Mouse (Mus musculus): ENCODE results near the gene Mvb12a.
A peak's percentile ranks its signal among the peaks of the same experiment; 100 is the strongest.

The Mvb12a gene

GRCm38 (mm10) chr8:71542632-71543343, at the start of gene Mvb12a:
Mvb12a (plus strand) TSS chr8:71542922.
- DNase-seq (ENCODE audit: low spot score), result peak; percentile 95

GRCm38 (mm10) chr8:71495039-71495438, 47.7 kb upstream of the Mvb12a start:
- peak; percentile 90 for DNase-seq (ENCODE audit: low spot score)

GRCm38 (mm10) chr8:71495811-71496210, 46.9 kb upstream of the Mvb12a start:
- no peak for DNase-seq (ENCODE audit: low spot score)

GRCm38 (mm10) chr8:71496481-71496880, 46.2 kb upstream of the Mvb12a start:
- peak; percentile 91 for DNase-seq (ENCODE audit: low spot score)

- no peak for DNase-seq (ENCODE audit: low spot score)
Measured at GRCm38 (mm10) chr8:71497077-71497645, 45.6 kb upstream of the Mvb12a start.

GRCm38 (mm10) chr8:71497881-71498501, 44.7 kb upstream of the Mvb12a start:
- no peak for DNase-seq (ENCODE audit: low spot score)

GRCm38 (mm10) chr8:71498816-71499690, 43.7 kb upstream of the Mvb12a start:
- DNase-seq (ENCODE audit: low spot score), result no peak

GRCm38 (mm10) chr8:71504349-71504748, 38.4 kb upstream of the Mvb12a start:
- no peak for DNase-seq (ENCODE audit: low spot score)

GRCm38 (mm10) chr8:71505326-71505725, 37.4 kb upstream of the Mvb12a start:
- no peak for DNase-seq (ENCODE audit: low spot score)

- no peak for DNase-seq (ENCODE audit: low spot score)
Measured at GRCm38 (mm10) chr8:71505979-71506378, 36.7 kb upstream of the Mvb12a start.

GRCm38 (mm10) chr8:71507589-71508104, 35.1 kb upstream of the Mvb12a start:
- DNase-seq (ENCODE audit: low spot score), result peak; percentile 78

GRCm38 (mm10) chr8:71509316-71509715, 33.4 kb upstream of the Mvb12a start:
- DNase-seq (ENCODE audit: low spot score), result no peak

- no peak for DNase-seq (ENCODE audit: low spot score)
Measured at GRCm38 (mm10) chr8:71511644-71512043, 31.1 kb upstream of the Mvb12a start, which contains the start of gene Plvap. Plvap (minus strand) TSS chr8:71511752.

- no peak for DNase-seq (ENCODE audit: low spot score)
Measured at GRCm38 (mm10) chr8:71513018-71513754, 29.5 kb upstream of the Mvb12a start.

GRCm38 (mm10) chr8:71515043-71515442, 27.7 kb upstream of the Mvb12a start:
- DNase-seq (ENCODE audit: low spot score), result no peak

- DNase-seq (ENCODE audit: low spot score), result no peak
Measured at GRCm38 (mm10) chr8:71516786-71517185, 25.9 kb upstream of the Mvb12a start.

GRCm38 (mm10) chr8:71519037-71519825, 23.5 kb upstream of the Mvb12a start:
- peak; percentile 79 for DNase-seq (ENCODE audit: low spot score)

GRCm38 (mm10) chr8:71521634-71522033, 21.1 kb upstream of the Mvb12a start:
- peak; percentile 98 for DNase-seq (ENCODE audit: low spot score)

GRCm38 (mm10) chr8:71525226-71526050, 17.3 kb upstream of the Mvb12a start, which contains the start of gene Ccdc194:
Ccdc194 (minus strand) TSS chr8:71525711.
- no peak for DNase-seq (ENCODE audit: low spot score)

Measured in testis, postnatal 10 days (tissue).